Mouse (Mus musculus): ENCODE results near the gene Hist1h1a. TPM values are rescaled to one million over a fixed set of nuclear protein-coding genes. Genes with fewer than 3 reads are reported as not detected.
"Not testable (repeated sequence)": the region's sequence is repeated elsewhere in the genome, so short reads cannot be mapped to it uniquely, and the experiment has no call there.

The Hist1h1a gene
- polyA plus RNA-seq, 1 experiment from 2014 or later = 2.5 TPM

- H3K36me3 ChIP-seq (ENCODE audit: control insufficient read depth, insufficient read depth) = no peaks in the 10 kb centered on the region
- no peaks in the 10 kb centered on the region for H3K27me3 ChIP-seq (ENCODE audit: control insufficient read depth, insufficient read depth, low read depth, low read length)
- H3K9ac ChIP-seq (ENCODE audit: low read depth, low read length) = peak overlapping the region; percentile 87
- H3K4me1 ChIP-seq (ENCODE audit: control insufficient read depth, low read depth, low read length) = peaks cover 21% of the 10 kb centered on the region
- H3K27ac ChIP-seq (ENCODE audit: low read length) = peak overlapping the region; percentile 99
- peak overlapping the region; percentile 63 for H3K4me3 ChIP-seq (ENCODE audit: low read depth, low read length)
- no peak for ATAC-seq (ENCODE audit: low read depth)
- H3K9me3 ChIP-seq (replicated peaks; ENCODE audit: control insufficient read depth, low read length) = no peaks in the 10 kb centered on the region
- WGBS (ENCODE audit: insufficient replicate concordance) = 22% methylated on average over 13 of the region's 13 CpGs
- peak overlapping the region; percentile 82 for H3K4me2 ChIP-seq (ENCODE audit: low read depth, low read length)
Observed at GRCm38 (mm10) chr13:23740256-23740840, 23.1 kb upstream of the Hist1h1a start.

GRCm38 (mm10) chr13:23740910-23741309, 22.6 kb upstream of the Hist1h1a start:
- 27% methylated on average over 5 of the region's 5 CpGs for WGBS (ENCODE audit: insufficient replicate concordance)
- Histone ChIP-seq H3K4me1 (ENCODE audit: control insufficient read depth, low read depth, low read length) (peaks cover 21% of the 10 kb centered on the region), H3K9me3 (replicated peaks; ENCODE audit: control insufficient read depth, low read length) (no peaks in the 10 kb centered on the region), H3K27ac (ENCODE audit: low read length) (peak overlapping the region; percentile 99), H3K9ac (ENCODE audit: low read depth, low read length) (peak overlapping the region; percentile 87), H3K36me3 (ENCODE audit: control insufficient read depth, insufficient read depth) (no peaks in the 10 kb centered on the region), H3K4me3 (ENCODE audit: low read depth, low read length) (peak overlapping the region; percentile 63), H3K27me3 (ENCODE audit: control insufficient read depth, insufficient read depth, low read depth, low read length) (no peaks in the 10 kb centered on the region), H3K4me2 (ENCODE audit: low read depth, low read length) (peak overlapping the region; percentile 82)
- ATAC-seq (ENCODE audit: low read depth) = no peak

GRCm38 (mm10) chr13:23742007-23742406, 21.5 kb upstream of the Hist1h1a start:
- H3K36me3 ChIP-seq (ENCODE audit: control insufficient read depth, insufficient read depth) = no peaks in the 10 kb centered on the region
- peaks cover 21% of the 10 kb centered on the region for H3K4me1 ChIP-seq (ENCODE audit: control insufficient read depth, low read depth, low read length)
- H3K4me2 ChIP-seq (ENCODE audit: low read depth, low read length) = peak overlapping the region; percentile 54
- no peak for ATAC-seq (ENCODE audit: low read depth)
- no peaks in the 10 kb centered on the region for H3K27me3 ChIP-seq (ENCODE audit: control insufficient read depth, insufficient read depth, low read depth, low read length)
- peak overlapping the region; percentile 61 for H3K9ac ChIP-seq (ENCODE audit: low read depth, low read length)
- H3K27ac ChIP-seq (ENCODE audit: low read length) = peak overlapping the region; percentile 86
- no peaks in the 10 kb centered on the region for H3K9me3 ChIP-seq (replicated peaks; ENCODE audit: control insufficient read depth, low read length)
- H3K4me3 ChIP-seq (ENCODE audit: low read depth, low read length) = peak overlapping the region; percentile 36

- Histone ChIP-seq H3K27ac (ENCODE audit: low read length) (peak overlapping the region; percentile 88), H3K4me1 (ENCODE audit: control insufficient read depth, low read depth, low read length) (peaks cover 28% of the 10 kb centered on the region), H3K4me2 (ENCODE audit: low read depth, low read length) (peak overlapping the region; percentile 53), H3K4me3 (ENCODE audit: low read depth, low read length) (peak overlapping the region; percentile 46), H3K9me3 (replicated peaks; ENCODE audit: control insufficient read depth, low read length) (no peaks in the 10 kb centered on the region), H3K27me3 (ENCODE audit: control insufficient read depth, insufficient read depth, low read depth, low read length) (no peaks in the 10 kb centered on the region), H3K9ac (ENCODE audit: low read depth, low read length) (peak overlapping the region; percentile 38), H3K36me3 (ENCODE audit: control insufficient read depth, insufficient read depth) (no peaks in the 10 kb centered on the region)
- 81% methylated on average over 5 of the region's 5 CpGs for WGBS (ENCODE audit: insufficient replicate concordance)
- no peak for ATAC-seq (ENCODE audit: low read depth)
Observed at GRCm38 (mm10) chr13:23743215-23743614, 20.3 kb upstream of the Hist1h1a start.

GRCm38 (mm10) chr13:23743963-23744362, 19.5 kb upstream of the Hist1h1a start:
- Histone ChIP-seq H3K9ac (ENCODE audit: low read depth, low read length) (peak overlapping the region; percentile 71), H3K27ac (ENCODE audit: low read length) (peak overlapping the region; percentile 100), H3K9me3 (replicated peaks; ENCODE audit: control insufficient read depth, low read length) (no peaks in the 10 kb centered on the region), H3K4me2 (ENCODE audit: low read depth, low read length) (peak overlapping the region; percentile 76), H3K4me3 (ENCODE audit: low read depth, low read length) (peak overlapping the region; percentile 66), H3K27me3 (ENCODE audit: control insufficient read depth, insufficient read depth, low read depth, low read length) (no peaks in the 10 kb centered on the region), H3K4me1 (ENCODE audit: control insufficient read depth, low read depth, low read length) (peaks cover 32% of the 10 kb centered on the region), H3K36me3 (ENCODE audit: control insufficient read depth, insufficient read depth) (no peaks in the 10 kb centered on the region)
- 60% methylated on average over 4 of the region's 4 CpGs for WGBS (ENCODE audit: insufficient replicate concordance)
- no peak for ATAC-seq (ENCODE audit: low read depth)

GRCm38 (mm10) chr13:23744421-23745380, 18.8 kb upstream of the Hist1h1a start:
- H3K4me3 ChIP-seq (ENCODE audit: low read depth, low read length) = peak overlapping the region; percentile 66
- H3K27me3 ChIP-seq (ENCODE audit: control insufficient read depth, insufficient read depth, low read depth, low read length) = no peaks in the 10 kb centered on the region
- no peaks in the 10 kb centered on the region for H3K9me3 ChIP-seq (replicated peaks; ENCODE audit: control insufficient read depth, low read length)
- peak overlapping the region; percentile 86 for H3K9ac ChIP-seq (ENCODE audit: low read depth, low read length)
- no peaks in the 10 kb centered on the region for H3K36me3 ChIP-seq (ENCODE audit: control insufficient read depth, insufficient read depth)
- H3K27ac ChIP-seq (ENCODE audit: low read length) = peak overlapping the region; percentile 100
- WGBS (ENCODE audit: insufficient replicate concordance) = 2% methylated on average over 13 of the region's 36 CpGs
- peak overlapping the region; percentile 76 for H3K4me2 ChIP-seq (ENCODE audit: low read depth, low read length)
- no peak; the same call in 1 of the 2 replicates for ATAC-seq (ENCODE audit: low read depth)
- peaks cover 33% of the 10 kb centered on the region for H3K4me1 ChIP-seq (ENCODE audit: control insufficient read depth, low read depth, low read length)

GRCm38 (mm10) chr13:23745381-23746161, 17.9 kb upstream of the Hist1h1a start, which contains the start of gene Hist1h3c:
TSS of gene Hist1h3c (minus strand) at chr13:23745602.
- WGBS (ENCODE audit: insufficient replicate concordance) = 1% methylated on average over 23 of the region's 28 CpGs
- H3K4me2 ChIP-seq (ENCODE audit: low read depth, low read length) = peak within 1 kb of the TSS; percentile 76
- H3K9ac ChIP-seq (ENCODE audit: low read depth, low read length) = peak within 1 kb of the TSS; percentile 86
- peak within 1 kb of the TSS; percentile 100 for H3K27ac ChIP-seq (ENCODE audit: low read length)
- peak; percentile 56 for ATAC-seq (ENCODE audit: low read depth)
- no peaks in the 10 kb centered on the region for H3K36me3 ChIP-seq (ENCODE audit: control insufficient read depth, insufficient read depth)
- no peaks in the 10 kb centered on the region for H3K27me3 ChIP-seq (ENCODE audit: control insufficient read depth, insufficient read depth, low read depth, low read length)
- H3K9me3 ChIP-seq (replicated peaks; ENCODE audit: control insufficient read depth, low read length) = no peaks in the 10 kb centered on the region
- H3K4me1 ChIP-seq (ENCODE audit: control insufficient read depth, low read depth, low read length) = peaks cover 36% of the 10 kb centered on the region
- peak within 1 kb of the TSS; percentile 66 for H3K4me3 ChIP-seq (ENCODE audit: low read depth, low read length)

- not testable (repeated sequence) for H3K27me3 ChIP-seq (ENCODE audit: control insufficient read depth, insufficient read depth, low read depth, low read length); H3K9me3 ChIP-seq (replicated peaks; ENCODE audit: control insufficient read depth, low read length); H3K36me3 ChIP-seq (ENCODE audit: control insufficient read depth, insufficient read depth)
- Histone ChIP-seq H3K9ac (ENCODE audit: low read depth, low read length) (peak within 1 kb of the TSS; percentile 86), H3K4me3 (ENCODE audit: low read depth, low read length) (peak within 1 kb of the TSS; percentile 66), H3K27ac (ENCODE audit: low read length) (peak within 1 kb of the TSS; percentile 100), H3K4me1 (ENCODE audit: control insufficient read depth, low read depth, low read length) (peaks cover 36% of the 10 kb centered on the region), H3K4me2 (ENCODE audit: low read depth, low read length) (peak within 1 kb of the TSS; percentile 76)
- peak; percentile 74 for ATAC-seq (ENCODE audit: low read depth)
- 0% methylated on average over 34 of the region's 58 CpGs for WGBS (ENCODE audit: insufficient replicate concordance)
Observed at GRCm38 (mm10) chr13:23746201-23747080, 17.0 kb upstream of the Hist1h1a start, which contains the start of gene Hist1h2bb. TSS of gene Hist1h2bb (plus strand) at chr13:23746734.

Data from liver, embryonic 16.5 days (tissue).